Mouse (Mus musculus) adrenal gland, postnatal 25 days (tissue): ENCODE measurements around the gene Naaladl1. TPM values are rescaled to one million over a fixed set of nuclear protein-coding genes. Genes with fewer than 3 reads are reported as not detected.
"Not testable (repeated sequence)": the region's sequence is repeated elsewhere in the genome, so short reads cannot be mapped to it uniquely, and the experiment has no call there.

Source experiments
- DNase-seq: peaks from one replicate; pipeline ENCODE4 v3.0.0; 2021; ENCODE audit warnings: mixed read lengths
- total RNA-seq: library from RNA; stranded (reverse); gene quantifications from 2 replicates; pipeline ENCODE4 v1.2.3, GENCODE M21; 2021

Gene Naaladl1
- total RNA-seq, 1 experiment from 2014 or later: 0.24 TPM

DNA sequence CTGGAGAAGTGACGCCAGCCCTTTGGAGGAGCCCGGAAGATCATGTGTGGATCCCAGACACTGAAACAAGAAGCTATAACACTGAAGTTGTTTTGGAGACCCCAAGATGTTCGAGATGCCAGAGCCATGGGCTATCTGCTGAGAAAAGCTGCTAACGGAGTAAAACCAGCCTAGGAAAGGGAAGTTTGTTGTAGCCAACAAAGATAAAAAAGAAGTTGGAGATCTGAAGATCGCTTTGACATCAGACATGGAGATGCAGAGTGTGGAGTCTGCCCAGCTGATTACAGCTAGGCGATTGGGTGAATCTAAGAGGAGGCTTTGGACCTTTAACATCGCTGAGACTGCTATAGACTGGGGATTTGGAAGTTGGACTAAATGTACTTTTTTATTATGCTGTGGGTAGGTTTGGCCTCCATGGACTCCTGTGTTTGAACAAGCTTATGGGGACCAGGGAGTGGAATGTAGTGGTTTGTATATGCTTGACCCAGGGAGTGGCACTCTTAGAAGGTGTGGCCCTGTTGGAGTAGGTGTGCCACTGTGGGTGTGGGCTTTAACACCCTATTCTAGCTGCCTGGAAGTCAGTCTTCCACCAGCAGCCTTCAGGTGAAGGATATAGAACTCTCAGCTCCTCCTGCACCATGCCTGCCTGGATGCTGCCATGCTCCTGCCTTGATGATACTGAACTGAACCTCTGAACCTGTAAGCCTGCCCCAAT, 25.0 kb downstream of the Naaladl1 start:
- DNase-seq: not testable (repeated sequence)

DNA sequence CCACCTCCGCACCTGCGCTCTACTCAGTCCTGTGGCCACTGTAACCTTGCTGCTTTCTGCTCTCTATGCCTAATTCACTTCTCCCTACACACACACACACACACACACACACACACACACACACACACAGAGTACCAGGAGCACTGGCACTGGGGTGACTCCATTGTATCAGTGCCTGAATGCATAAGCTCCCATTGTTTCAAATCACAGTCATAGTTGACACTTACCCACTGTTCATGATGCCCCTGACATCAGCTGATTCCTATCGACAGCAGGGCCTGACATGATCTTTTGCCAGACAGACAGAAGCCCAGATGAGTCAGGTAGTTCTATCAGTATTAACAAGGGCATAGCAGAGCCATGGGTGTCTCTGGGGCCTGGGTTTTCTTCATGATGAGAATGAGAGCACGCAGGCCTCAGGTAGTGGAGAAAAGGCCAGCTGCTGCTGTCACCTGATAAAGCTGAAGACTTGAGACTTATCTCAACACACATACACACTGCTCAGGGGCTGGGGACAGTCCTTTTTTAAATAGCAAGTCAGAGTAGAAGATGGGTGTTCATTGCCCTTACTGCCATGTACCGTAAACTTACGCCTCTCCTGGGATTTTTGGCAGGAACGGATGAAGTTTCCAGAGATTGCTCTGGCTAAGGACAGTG, 26.7 kb downstream of the Naaladl1 start:
- no peak for DNase-seq

DNA sequence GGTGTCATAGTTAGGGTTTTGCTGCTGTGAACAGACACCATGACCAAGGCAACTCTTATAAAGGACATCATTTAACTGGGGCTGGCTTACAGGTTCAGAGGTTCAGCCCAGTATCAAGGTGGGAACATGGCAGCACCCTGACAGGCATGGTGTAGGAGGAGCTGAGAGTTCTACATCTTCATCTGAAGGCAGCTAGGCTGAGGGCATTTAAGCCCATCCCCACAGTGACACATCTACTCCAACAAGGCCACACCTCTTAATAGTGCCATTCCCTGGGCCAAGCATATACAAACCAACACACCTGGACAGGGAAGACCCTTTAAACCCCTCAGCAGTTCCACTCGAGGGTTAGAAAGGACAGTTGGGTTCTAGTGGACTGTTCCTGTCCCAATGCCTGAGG, 27.6 kb downstream of the Naaladl1 start:
- DNase-seq: not testable (repeated sequence)

DNA sequence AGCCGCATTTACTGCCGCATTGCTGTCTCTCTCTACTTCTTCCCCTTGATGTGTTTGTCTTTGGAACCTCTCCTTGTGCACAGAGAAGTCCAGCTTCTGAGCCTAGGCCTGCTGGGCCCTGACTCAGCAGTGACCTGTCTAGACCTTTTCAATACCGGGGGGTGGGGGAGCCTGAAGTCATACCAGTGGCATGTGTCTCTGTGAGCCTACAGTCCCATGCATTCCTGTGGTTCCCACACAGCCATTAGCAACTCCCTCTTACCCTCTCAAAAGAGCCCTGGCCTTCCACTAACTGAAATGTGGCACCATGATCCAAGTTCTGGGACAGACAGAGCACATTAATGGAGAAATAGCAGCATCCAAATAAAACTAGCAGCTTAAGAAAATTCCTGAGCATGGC, 30.8 kb downstream of the Naaladl1 start:
- DNase-seq: no peak

DNA sequence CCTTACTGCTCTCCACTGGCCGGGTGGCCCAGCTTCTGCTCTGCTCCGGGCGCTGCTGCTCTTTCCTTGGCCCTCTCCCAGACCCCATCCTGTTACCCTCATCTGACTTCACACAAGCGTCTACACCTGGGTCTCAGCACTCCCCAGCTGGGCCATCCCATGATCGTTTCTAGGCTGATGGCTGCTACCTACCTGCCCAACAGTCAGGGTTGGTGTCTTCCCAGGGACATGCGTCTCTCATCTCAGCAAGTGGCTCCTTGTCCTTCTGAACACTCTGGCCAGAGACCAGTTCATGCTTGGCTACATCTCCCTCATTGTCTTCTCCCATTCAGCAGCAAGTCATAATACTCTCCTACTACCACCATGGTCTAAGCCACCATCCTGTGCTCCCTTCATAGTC, 34.1 kb downstream of the Naaladl1 start:
- DNase-seq: no peak

DNA sequence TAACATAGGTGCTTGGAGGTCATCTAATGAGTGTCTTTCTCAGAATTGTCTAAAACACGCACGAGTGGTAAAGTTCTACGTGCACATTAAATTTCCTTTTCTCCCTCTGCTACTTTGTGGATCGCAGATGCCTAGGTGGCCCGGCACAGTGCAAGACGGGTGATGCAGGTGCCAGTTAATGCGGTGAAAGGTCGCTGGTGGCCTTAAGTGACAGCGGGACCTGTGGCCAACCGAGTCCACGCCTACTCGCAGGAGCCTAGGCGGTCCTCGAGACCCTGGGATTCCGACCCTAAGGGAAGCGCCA, 34.7 kb downstream of the Naaladl1 start:
- DNase-seq: no peak

DNA sequence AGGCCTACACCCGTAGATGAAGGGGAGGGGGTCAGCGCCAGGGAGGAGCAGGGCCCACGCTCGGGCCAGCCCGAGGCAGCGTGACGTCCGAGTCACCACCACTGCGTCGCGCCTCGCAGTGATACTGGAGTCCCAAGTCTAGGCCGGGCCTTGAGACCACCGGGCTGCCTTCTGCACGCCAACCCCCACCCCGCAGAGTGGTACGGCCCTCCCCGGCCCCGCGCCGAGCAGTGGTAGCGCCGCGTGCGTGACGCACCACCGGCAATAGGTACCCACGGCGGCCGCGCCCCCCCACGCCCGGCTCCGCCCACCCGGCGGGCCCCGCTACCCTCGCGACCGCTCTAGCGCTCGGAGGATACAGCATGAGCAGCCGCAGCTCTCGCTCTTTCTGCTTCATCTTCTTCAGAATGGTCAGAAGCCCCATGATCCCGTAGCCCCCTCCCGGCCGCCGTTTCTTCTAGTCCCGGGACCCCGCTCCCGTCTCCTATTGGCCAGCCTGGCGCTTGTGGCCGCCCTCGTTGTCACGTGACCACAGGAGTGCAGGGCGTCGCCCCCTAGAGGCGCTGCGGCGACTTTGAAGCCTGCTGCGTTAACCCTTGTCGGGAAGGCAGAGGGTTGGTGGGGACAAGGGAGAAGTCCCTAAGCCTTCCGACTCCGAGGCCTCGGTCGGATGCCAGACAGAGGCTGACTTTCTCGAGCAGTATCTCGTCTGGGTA, 35.3 kb downstream of the Naaladl1 start, which contains the start of gene Batf2:
Gene Batf2, plus strand, starts transcription at position 306 of the 716 bp plus-strand sequence.
- peak; percentile 88 for DNase-seq

DNA sequence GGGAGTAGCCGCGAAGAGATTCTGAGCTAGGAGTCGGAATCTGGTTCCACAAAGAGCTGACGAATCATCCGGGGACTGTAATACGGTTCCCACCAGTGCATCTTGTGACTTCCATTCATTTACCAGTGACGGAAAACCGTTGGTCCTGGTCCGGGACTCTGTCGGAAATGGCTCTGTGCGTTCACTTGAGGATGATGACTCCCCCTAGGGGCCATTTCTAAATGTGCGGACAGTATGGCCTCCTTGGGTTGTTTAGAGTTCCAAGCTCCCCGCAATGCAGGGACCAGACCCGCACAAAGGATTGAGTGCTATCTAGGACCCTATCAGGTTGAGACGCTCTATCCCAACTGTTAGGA, 35.8 kb downstream of the Naaladl1 start, which contains the start of gene Arl2:
Gene Arl2, minus strand, starts transcription at position 155 of the 356 bp plus-strand sequence.
- DNase-seq: peak; percentile 61

DNA sequence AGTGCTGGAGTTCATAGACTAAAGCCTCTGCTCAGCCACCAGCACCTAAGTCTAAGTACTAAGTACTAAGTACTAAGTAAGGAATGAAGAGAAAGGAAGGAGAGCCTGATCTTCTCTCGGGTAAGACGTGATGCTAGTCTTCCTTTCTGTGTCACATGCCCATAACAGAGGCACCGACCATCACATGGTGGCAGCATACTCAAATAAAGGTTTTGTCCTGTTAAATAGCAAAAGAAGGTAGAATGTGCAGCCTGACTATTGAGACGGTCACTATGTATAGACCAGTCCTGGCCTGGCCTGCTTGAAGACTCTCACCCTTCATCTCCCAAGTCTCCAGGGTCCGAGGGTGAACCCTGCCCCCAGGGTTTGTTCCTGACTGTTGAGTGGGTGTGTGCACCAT, 39.3 kb downstream of the Naaladl1 start:
- DNase-seq: no peak

DNA sequence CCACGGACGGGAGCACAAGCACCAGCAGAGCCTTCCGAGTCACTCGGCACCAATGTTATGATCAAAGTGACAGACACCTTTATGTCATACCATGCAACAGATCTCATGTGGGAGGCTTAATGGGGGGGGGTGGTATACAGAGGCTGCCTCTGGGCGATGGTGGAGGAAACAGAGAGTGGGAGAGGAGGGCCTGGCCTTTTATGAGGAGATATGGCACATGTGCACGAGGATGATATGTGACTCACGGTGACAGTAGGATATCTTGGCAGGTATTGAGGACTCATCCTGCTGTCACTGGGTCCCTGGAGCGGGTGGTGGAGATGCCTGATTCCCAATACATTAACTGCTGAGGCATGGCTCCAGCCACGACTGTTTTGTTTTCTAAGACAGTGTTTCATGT, 49.6 kb downstream of the Naaladl1 start:
- no peak for DNase-seq

DNA sequence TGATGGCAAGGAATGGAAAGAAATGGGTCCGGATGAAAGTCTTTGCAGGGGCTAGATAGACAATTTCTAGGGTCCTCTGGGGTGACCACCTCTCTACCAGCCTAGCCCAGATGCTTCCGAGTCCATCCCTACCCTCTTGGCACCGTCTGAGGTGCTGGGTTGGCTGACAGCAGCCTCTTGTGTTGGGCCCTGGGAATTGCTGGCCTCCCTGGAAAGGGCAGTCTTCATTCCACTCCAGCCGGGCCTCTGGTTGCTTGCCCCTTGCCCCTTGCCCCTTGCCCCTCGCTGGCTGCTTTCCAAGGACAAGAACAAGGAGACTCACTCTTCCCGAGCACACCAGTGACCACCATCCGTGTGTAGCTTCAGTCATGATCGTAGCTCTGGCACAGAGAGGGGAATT, 50.8 kb downstream of the Naaladl1 start:
- DNase-seq: no peak

DNA sequence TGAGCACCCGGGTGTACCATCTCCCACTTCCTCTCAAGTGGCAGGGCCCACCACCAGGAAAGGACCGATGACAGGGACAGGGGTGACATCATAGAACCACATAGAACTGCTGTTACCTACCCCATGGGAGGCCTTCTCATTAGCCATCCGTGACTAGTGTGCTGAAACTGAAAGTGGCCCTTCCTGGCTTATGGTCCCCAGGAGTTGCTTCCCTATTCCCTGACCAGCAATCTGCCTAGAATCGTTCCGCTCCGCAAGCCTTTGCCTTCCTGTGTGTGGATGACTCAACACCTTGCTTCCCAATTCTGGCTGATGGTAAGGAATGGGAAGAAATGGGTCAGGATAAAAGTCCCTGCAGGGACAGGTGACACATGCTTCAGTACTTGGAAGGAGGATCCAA, 51.6 kb downstream of the Naaladl1 start:
- DNase-seq: no peak

DNA sequence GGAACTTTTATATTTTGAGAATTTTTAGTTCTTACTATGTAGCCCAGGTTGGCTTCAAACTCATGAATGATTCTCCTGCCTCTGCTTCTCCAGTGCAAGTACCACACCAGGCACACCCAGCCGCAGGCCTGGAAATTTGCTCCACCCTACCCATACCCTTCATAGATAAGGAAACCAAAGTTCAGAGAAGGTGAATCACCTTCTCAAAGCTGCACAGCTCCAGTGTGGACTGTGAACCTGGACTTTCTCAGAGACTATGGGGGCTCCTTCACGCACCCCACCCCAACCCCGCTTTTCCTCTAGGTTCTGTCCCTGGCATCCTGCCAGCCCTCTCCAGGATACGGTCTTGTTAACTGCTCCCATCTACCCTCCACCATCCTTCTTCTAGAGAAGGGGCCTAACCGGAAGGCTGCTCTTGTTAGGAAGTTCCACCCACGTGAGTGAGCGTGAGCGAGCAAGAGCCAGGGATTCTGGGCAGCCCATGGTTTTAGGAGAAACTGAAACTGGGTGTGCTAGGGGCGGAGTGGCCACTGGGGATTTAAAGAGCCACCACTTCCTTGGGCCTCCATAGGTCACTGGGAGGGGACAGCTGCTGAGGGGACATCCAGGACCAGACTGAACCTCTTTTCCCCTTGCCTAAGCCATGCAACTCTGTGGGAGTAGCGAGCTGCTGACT, 58.4 kb downstream of the Naaladl1 start:
- DNase-seq: peak; percentile 29

Other genes starting within 250 kb of the Naaladl1 start
- gene Frmd8, start 230.5 kb upstream of the Naaladl1 start, total RNA-seq: 40.4 and 63.3 TPM in 2 replicates
- 39.1 and 39.7 TPM in 2 replicates for gene Slc25a45, start 228.0 kb upstream of the Naaladl1 start, total RNA-seq
- gene Tigd3, start 211.6 kb upstream of the Naaladl1 start, total RNA-seq: 1.3 and 2.0 TPM in 2 replicates
- 88.9 and 103 TPM in 2 replicates for gene Dpf2, start 192.8 kb upstream of the Naaladl1 start, total RNA-seq
- 6.2 and 8.5 TPM in 2 replicates for gene Cdc42ep2, start 181.0 kb upstream of the Naaladl1 start, total RNA-seq
- 28.4 and 29.6 TPM in 2 replicates for gene Pola2, start 141.6 kb upstream of the Naaladl1 start, total RNA-seq
- gene Slc22a20, start 119.6 kb upstream of the Naaladl1 start, total RNA-seq: not detected in 2 replicates
- gene Capn1, start 89.9 kb upstream of the Naaladl1 start, total RNA-seq: 28.0 and 40.2 TPM in 2 replicates
- gene Syvn1, start 59.2 kb upstream of the Naaladl1 start, total RNA-seq: 59.7 and 65.6 TPM in 2 replicates
- gene Mrpl49, start 48.0 kb upstream of the Naaladl1 start, total RNA-seq: 65.2 and 65.7 TPM in 2 replicates
- gene Fau, start 47.9 kb upstream of the Naaladl1 start, total RNA-seq: 891 and 1,016 TPM in 2 replicates
- 34.6 TPM in 2 replicates for gene Znhit2, start 44.6 kb upstream of the Naaladl1 start, total RNA-seq
- 59.9 and 66.0 TPM in 2 replicates for gene Tm7sf2, start 37.4 kb upstream of the Naaladl1 start, total RNA-seq
- 68.8 and 80.9 TPM in 2 replicates for gene Vps51, start 28.6 kb upstream of the Naaladl1 start, total RNA-seq
- gene Tmem262, start 25.7 kb upstream of the Naaladl1 start, total RNA-seq: 0.85 TPM in 1 of 2 replicates, not detected in the other
- not detected in 2 replicates for gene Gm28374, start 23.5 kb upstream of the Naaladl1 start, total RNA-seq
- 41.9 and 43.0 TPM in 2 replicates for gene Zfpl1, start 20.8 kb upstream of the Naaladl1 start, total RNA-seq
- 3.0 and 4.1 TPM in 2 replicates for gene Cdca5, start 20.8 kb upstream of the Naaladl1 start, total RNA-seq
- not detected in 2 replicates for gene AC131692.1, start 11.4 kb upstream of the Naaladl1 start, total RNA-seq
- 15.1 and 19.5 TPM in 2 replicates for gene Sac3d1, start 12.9 kb downstream of the Naaladl1 start, total RNA-seq
- 23.5 and 26.9 TPM in 2 replicates for gene Snx15, start 22.5 kb downstream of the Naaladl1 start, total RNA-seq
- gene Batf2, start 35.2 kb downstream of the Naaladl1 start, total RNA-seq: 1.00 and 2.1 TPM in 2 replicates
- gene Arl2, start 35.8 kb downstream of the Naaladl1 start, total RNA-seq: 74.5 and 74.7 TPM in 2 replicates
- 0.76 and 2.9 TPM in 2 replicates for gene Majin, start 78.6 kb downstream of the Naaladl1 start, total RNA-seq
- gene Gpha2, start 120.6 kb downstream of the Naaladl1 start, total RNA-seq: 20.1 and 25.8 TPM in 2 replicates
- 95.5 and 103 TPM in 2 replicates for gene Ppp2r5b, start 130.1 kb downstream of the Naaladl1 start, total RNA-seq
- 33.8 and 47.0 TPM in 2 replicates for gene Atg2a, start 135.9 kb downstream of the Naaladl1 start, total RNA-seq
- 101 and 126 TPM in 2 replicates for gene Ehd1, start 170.9 kb downstream of the Naaladl1 start, total RNA-seq
- gene Cdc42bpg, start 200.7 kb downstream of the Naaladl1 start, total RNA-seq: 22.8 and 34.2 TPM in 2 replicates
- 60.1 and 69.7 TPM in 2 replicates for gene Men1, start 229.2 kb downstream of the Naaladl1 start, total RNA-seq
- gene Map4k2, start 235.4 kb downstream of the Naaladl1 start, total RNA-seq: 44.7 and 56.3 TPM in 2 replicates